Comparison of ENCODE assay signal across 19 mouse cellular contexts in the genomic region with DNA sequence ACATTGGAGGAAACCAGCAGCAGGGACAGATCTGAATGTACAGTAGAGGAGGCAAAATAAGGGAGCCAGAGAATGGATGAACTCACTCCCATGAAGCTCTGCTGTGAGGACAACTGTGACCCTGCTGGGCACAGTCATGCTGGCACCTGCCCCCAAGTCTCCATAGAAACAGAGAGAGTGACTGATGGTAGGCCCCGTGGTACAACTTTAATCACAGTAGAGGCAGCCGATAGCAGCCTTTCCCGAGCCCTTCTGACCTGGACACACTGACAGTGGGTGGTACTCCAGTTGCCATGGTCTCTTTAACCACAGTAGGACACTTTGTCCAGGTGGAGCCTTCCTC. TPM values are rescaled to one million over a fixed set of nuclear protein-coding genes. Genes with fewer than 3 reads are reported as not detected.
DNase-seq lines count a peak whose midpoint lies in the region; ATAC-seq and TF ChIP-seq lines count a peak whose summit lies in the region.
"Had no signal": no experiment of that assay in that cellular context is flagged by ENCODE, and none has a peak within 500 bp of the region (broad histone marks: within the 10 kb centered on the region; RNA-seq: fewer than 3 reads in every experiment).

No protein-coding gene starts in this region.

- peaks cover 30% of the 10 kb centered on the region for H3K36me3 ChIP-seq in heart, embryonic 14.5 days (ENCODE audit: control insufficient read depth, insufficient read depth, low read length)
- H3K36me3 ChIP-seq in hindbrain, embryonic 13.5 days, result peaks cover 30% of the 10 kb centered on the region
- H3K36me3 ChIP-seq in hindbrain, embryonic 14.5 days (replicated peaks; ENCODE audit: control insufficient read depth, insufficient read depth), result peaks cover 29% of the 10 kb centered on the region
- H3K36me3 ChIP-seq in testis, adult 2 months (ENCODE audit: control insufficient read depth, insufficient read depth, low read length), result no peaks in the 10 kb centered on the region

- H3K27ac ChIP-seq in heart, embryonic 14.5 days (replicated peaks in 1 of 2; ENCODE audit: control insufficient read depth in 1 of 2, insufficient read depth in 1 of 2, low read depth in 2 of 2, low read length in 2 of 2), result peak overlapping the region; percentile 20 to 46
- no peak overlapping the region for H3K27ac ChIP-seq in hindbrain, embryonic 13.5 days
- no peak overlapping the region for H3K27ac ChIP-seq in hindbrain, embryonic 14.5 days
- peak overlapping the region; percentile 69 for H3K27ac ChIP-seq in testis, adult 2 months (ENCODE audit: control insufficient read depth, insufficient read depth, low read depth, low read length)
- H3K27ac ChIP-seq: heart, adult 2 months; hindbrain, embryonic 15.5 days; left cerebral cortex, adult 2 months; limb, embryonic 13.5 days; liver, embryonic 13.5 days; neural tube, embryonic 12.5 days had no signal

- no peaks in the 10 kb centered on the region for H3K9me3 ChIP-seq in heart, embryonic 14.5 days (ENCODE audit: control insufficient read depth, low read length)
- H3K9me3 ChIP-seq in hindbrain, embryonic 13.5 days, result no peaks in the 10 kb centered on the region
- H3K9me3 ChIP-seq in hindbrain, embryonic 14.5 days (ENCODE audit: control insufficient read depth, low read length), result no peaks in the 10 kb centered on the region
- H3K9me3 ChIP-seq: hindbrain, embryonic 15.5 days; limb, embryonic 13.5 days; liver, embryonic 13.5 days; megakaryocyte, embryonic 14.5 days; neural tube, embryonic 12.5 days had no signal

- H3K9ac ChIP-seq in heart, embryonic 14.5 days (ENCODE audit: low read length), result peak overlapping the region; percentile 25; the same call in 1 of the 2 replicates
- H3K9ac ChIP-seq in hindbrain, embryonic 13.5 days, result 0 out of 2 replicates have a peak overlapping the region, but pooled peaks have one; percentile 5
- H3K9ac ChIP-seq in hindbrain, embryonic 14.5 days, result no peak overlapping the region
- H3K9ac ChIP-seq: hindbrain, embryonic 15.5 days; limb, embryonic 13.5 days; liver, embryonic 13.5 days; neural tube, embryonic 12.5 days had no signal

- peaks cover 10 to 17% of the 10 kb centered on the region in 2 experiments for H3K4me1 ChIP-seq in heart, embryonic 14.5 days (ENCODE audit: control insufficient read depth in 2 of 2, insufficient read depth in 2 of 2, low read length in 2 of 2)
- H3K4me1 ChIP-seq in hindbrain, embryonic 13.5 days (replicated peaks), result peaks cover 27% of the 10 kb centered on the region
- H3K4me1 ChIP-seq in hindbrain, embryonic 14.5 days (replicated peaks; ENCODE audit: control insufficient read depth, insufficient read depth, low read length), result peaks cover 7% of the 10 kb centered on the region
- peaks cover 20% of the 10 kb centered on the region for H3K4me1 ChIP-seq in testis, adult 2 months (ENCODE audit: control insufficient read depth, insufficient read depth, low read length)

- H3K4me3 ChIP-seq in heart, embryonic 14.5 days (ENCODE audit: control insufficient read depth in 1 of 2, insufficient read depth in 1 of 2, low read depth in 1 of 2, low read length in 2 of 2), result no peak overlapping the region
- no peak overlapping the region for H3K4me3 ChIP-seq in hindbrain, embryonic 13.5 days
- no peak overlapping the region for H3K4me3 ChIP-seq in hindbrain, embryonic 14.5 days (replicated peaks; ENCODE audit: low read length)
- peak overlapping the region; percentile 42 for H3K4me3 ChIP-seq in testis, adult 2 months (ENCODE audit: control insufficient read depth, low read depth, low read length)
- H3K4me3 ChIP-seq: erythroblast, embryonic 14.5 days; gastrocnemius, adult 2 months; heart, adult 2 months; hindbrain, embryonic 15.5 days; left cerebral cortex, adult 2 months; limb, embryonic 13.5 days; liver, embryonic 13.5 days; megakaryocyte, embryonic 14.5 days; neural tube, embryonic 12.5 days had no signal

- intact Hi-C loops in heart, postnatal 10 days (cut with DNase I), result no loop called here

- H3K27me3 ChIP-seq in heart, embryonic 14.5 days (ENCODE audit: control insufficient read depth, insufficient read depth, low read length), result no peaks in the 10 kb centered on the region
- H3K27me3 ChIP-seq in hindbrain, embryonic 13.5 days, result 0 out of 2 replicates have a peak, but pooled peaks cover 4% of the 10 kb centered on the region
- H3K27me3 ChIP-seq in hindbrain, embryonic 14.5 days (ENCODE audit: control insufficient read depth, insufficient read depth, low read length), result no peaks in the 10 kb centered on the region
- no peaks in the 10 kb centered on the region for H3K27me3 ChIP-seq in testis, adult 2 months (ENCODE audit: control insufficient read depth, insufficient read depth, low read length)
- H3K27me3 ChIP-seq: CH12.LX; hindbrain, embryonic 15.5 days; megakaryocyte, embryonic 14.5 days; neural tube, embryonic 12.5 days had no signal

- no peak for TF ChIP-seq POLR2A in testis, adult 2 months (IDR thresholded peaks at IDR 0.05; ENCODE audit: control insufficient read depth, low read depth, low read length)

- no peak for TF ChIP-seq CTCF in testis, adult 2 months (IDR thresholded peaks at IDR 0.05; ENCODE audit: control insufficient read depth, insufficient read depth, insufficient replicate concordance, low read depth, low read length)

- WGBS in heart, embryonic 14.5 days, result 68% methylated on average over 3 of the region's 3 CpGs
- WGBS in hindbrain, embryonic 13.5 days, result 41% methylated on average over 3 of the region's 3 CpGs
- 43% methylated on average over 3 of the region's 3 CpGs for WGBS in hindbrain, embryonic 14.5 days

- ATAC-seq in heart, embryonic 14.5 days (ENCODE audit: insufficient number of reproducible peaks, insufficient read depth, low FRiP score, low read depth), result no peak
- no peak for ATAC-seq in hindbrain, embryonic 13.5 days (ENCODE audit: low FRiP score)
- no peak for ATAC-seq in hindbrain, embryonic 14.5 days (ENCODE audit: low FRiP score)
- ATAC-seq: inflammation-experienced regulatory T-cells, adult 6 months had no signal

- H3K4me2 ChIP-seq in heart, embryonic 14.5 days (ENCODE audit: low read length), result peak overlapping the region; percentile 39; the same call in 1 of the 2 replicates
- H3K4me2 ChIP-seq in hindbrain, embryonic 13.5 days, result no peak overlapping the region
- H3K4me2 ChIP-seq in hindbrain, embryonic 14.5 days (replicated peaks), result no peak overlapping the region
- H3K4me2 ChIP-seq: limb, embryonic 13.5 days; liver, embryonic 13.5 days; neural tube, embryonic 12.5 days had no signal

- DNase-seq in adrenal gland, postnatal 14 days, result peak; percentile 3
- DNase-seq in adrenal gland, postnatal 36 days, result no peak
- no peak for DNase-seq in heart, postnatal 10 days
- DNase-seq in hindbrain, embryonic 14.5 days (ENCODE audit: low spot score), result no peak
- DNase-seq in testis, postnatal 10 days (ENCODE audit: low spot score), result no peak

RNA-seq across cellular contexts. Expression of a gene that starts 3.5 kb away (rescaled TPM):
- 188 and 193 TPM in 2 replicates for total RNA-seq in adrenal gland, postnatal 14 days (2021)
- total RNA-seq in adrenal gland, postnatal 36 days (2021), result 100 to 1,000 TPM; 193 to 224 TPM
- polyA plus RNA-seq in heart, embryonic 14.5 days (2014; fragmentation: Nextera tagmentation; extraction: Ambion mirVana), result 227 and 228 TPM in 2 replicates
- total RNA-seq in heart, postnatal 10 days (2021), result 10 to 100 TPM; 87.1 to 87.8 TPM
- polyA plus RNA-seq in hindbrain, embryonic 13.5 days (2015; fragmentation: Nextera tagmentation; extraction: Ambion mirVana), result 107 and 114 TPM in 2 replicates
- 91.3 and 106 TPM in 2 replicates for polyA plus RNA-seq in hindbrain, embryonic 14.5 days (2014; fragmentation: Nextera tagmentation; extraction: Ambion mirVana)
- polyA plus RNA-seq in testis, adult 2 months (2012; rRNA removed), result 81.1 and 101 TPM in 2 replicates

RNA-seq across cellular contexts. Expression of a gene that starts 55.9 kb away (rescaled TPM):
- 50.2 and 66.8 TPM in 2 replicates for total RNA-seq in adrenal gland, postnatal 14 days (2021)
- total RNA-seq in adrenal gland, postnatal 36 days (2021), result 10 to 100 TPM; 64.7 to 78.0 TPM
- 6.8 and 8.3 TPM in 2 replicates for polyA plus RNA-seq in heart, embryonic 14.5 days (2014; fragmentation: Nextera tagmentation; extraction: Ambion mirVana)
- total RNA-seq in heart, postnatal 10 days (2021), result 10 to 100 TPM; 31.8 to 36.0 TPM
- 15.2 and 15.3 TPM in 2 replicates for polyA plus RNA-seq in hindbrain, embryonic 13.5 days (2015; fragmentation: Nextera tagmentation; extraction: Ambion mirVana)
- polyA plus RNA-seq in hindbrain, embryonic 14.5 days (2014; fragmentation: Nextera tagmentation; extraction: Ambion mirVana), result 10.2 and 10.5 TPM in 2 replicates
- polyA plus RNA-seq in testis, adult 2 months (2012; rRNA removed), result 8.6 and 11.1 TPM in 2 replicates

Comparison
In these comparisons a context has a peak if more than half of its experiments do, and no peak if none do; other contexts are left out.
1. H3K27ac ChIP-seq: peak in heart, embryonic 14.5 days (2 of 2) and testis, adult 2 months (single experiment); none in hindbrain, embryonic 13.5 days (single experiment) and hindbrain, embryonic 14.5 days (single experiment).